In genomic region chr12:76299361-76299906, GRCm38 (mm10) we compare ENCODE assay signal across 22 mouse cellular contexts. TPM values are rescaled to one million over a fixed set of nuclear protein-coding genes. Genes with fewer than 3 reads are reported as not detected.
A peak's percentile ranks its signal among the peaks of the same experiment; 100 is the strongest.
DNase-seq lines count a peak whose midpoint lies in the region; ATAC-seq and TF ChIP-seq lines count a peak whose summit lies in the region.
"Had no signal": no experiment of that assay in that cellular context is flagged by ENCODE, and none has a peak within 500 bp of the region (broad histone marks: within the 10 kb centered on the region; RNA-seq: fewer than 3 reads in every experiment).

No protein-coding gene starts in this region.

- H3K36me3 ChIP-seq in midbrain, embryonic 11.5 days (ENCODE audit: control insufficient read depth, insufficient read depth, low read length), result no peaks in the 10 kb centered on the region; the same call in 1 of the 2 replicates
- peaks cover 33% of the 10 kb centered on the region for H3K36me3 ChIP-seq in midbrain, embryonic 14.5 days (ENCODE audit: control insufficient read depth, insufficient read depth, low read length)
- H3K36me3 ChIP-seq in lung, embryonic 14.5 days (ENCODE audit: insufficient read depth), result peaks cover 76% of the 10 kb centered on the region

- no peak overlapping the region for H3K9ac ChIP-seq in midbrain, embryonic 11.5 days (ENCODE audit: low read length)
- no peak overlapping the region for H3K9ac ChIP-seq in midbrain, embryonic 14.5 days (replicated peaks; ENCODE audit: low read length)
- no peak overlapping the region for H3K9ac ChIP-seq in lung, embryonic 14.5 days
- H3K9ac ChIP-seq: forebrain, embryonic 13.5 days; forebrain, postnatal 0 days; heart, embryonic 12.5 days; hindbrain, embryonic 12.5 days had no signal

- H3K4me3 ChIP-seq in midbrain, embryonic 11.5 days (ENCODE audit: low read depth, low read length), result no peak overlapping the region
- H3K4me3 ChIP-seq in midbrain, embryonic 14.5 days (replicated peaks; ENCODE audit: low read depth, low read length), result no peak overlapping the region
- no peak overlapping the region for H3K4me3 ChIP-seq in lung, embryonic 14.5 days (ENCODE audit: low read depth, low read length)
- no peak overlapping the region for H3K4me3 ChIP-seq in layer of hippocampus, adult 2 months
- H3K4me3 ChIP-seq: embryonic facial prominence, embryonic 10.5 days; forebrain, embryonic 13.5 days; heart, embryonic 12.5 days; hindbrain, embryonic 12.5 days had no signal

- no peaks in the 10 kb centered on the region for H3K9me3 ChIP-seq in midbrain, embryonic 11.5 days (ENCODE audit: control insufficient read depth, low read length)
- H3K9me3 ChIP-seq in midbrain, embryonic 14.5 days (ENCODE audit: control insufficient read depth, low read length), result no peaks in the 10 kb centered on the region
- H3K9me3 ChIP-seq in lung, embryonic 14.5 days (ENCODE audit: low read depth, low read length), result no peaks in the 10 kb centered on the region
- H3K9me3 ChIP-seq: embryonic facial prominence, embryonic 10.5 days; forebrain, embryonic 13.5 days; heart, embryonic 12.5 days; hindbrain, embryonic 12.5 days had no signal

- 93% methylated on average over 9 of the region's 9 CpGs for WGBS in midbrain, embryonic 11.5 days
- 95% methylated on average over 9 of the region's 9 CpGs for WGBS in midbrain, embryonic 14.5 days
- 68% methylated on average over 9 of the region's 9 CpGs for WGBS in lung, embryonic 14.5 days

- no peak overlapping the region for H3K4me2 ChIP-seq in midbrain, embryonic 11.5 days
- no peak overlapping the region for H3K4me2 ChIP-seq in midbrain, embryonic 14.5 days (ENCODE audit: low read length)
- H3K4me2 ChIP-seq in lung, embryonic 14.5 days, result no peak overlapping the region
- H3K4me2 ChIP-seq: forebrain, embryonic 13.5 days; heart, embryonic 12.5 days; hindbrain, embryonic 12.5 days had no signal

- no peak for TF ChIP-seq CTCF in lung, embryonic 14.5 days (IDR thresholded peaks at IDR 0.05; ENCODE audit: low read depth)
- no peak for TF ChIP-seq CTCF in layer of hippocampus, adult 2 months (conservative IDR thresholded peaks at IDR 0.05)

- DNase-seq in midbrain, embryonic 11.5 days (ENCODE audit: low spot score, missing footprints), result peak; percentile 49
- no peak for DNase-seq in midbrain, embryonic 14.5 days
- peak; percentile 39 for DNase-seq in lung, embryonic 14.5 days
- peak; percentile 45 for DNase-seq in lung, postnatal 10 days
- peak; percentile 42 to 81 for DNase-seq in lung, postnatal 4 days
- DNase-seq in layer of hippocampus, adult 2 months (ENCODE audit: low spot score in 2 of 2), result no peak
- DNase-seq in adrenal gland, postnatal 25 days, result no peak
- no peak for DNase-seq in heart, adult 11 months
- DNase-seq: adrenal gland, adult 8-10 months; cerebellum, adult 18-20 months; cerebellum, adult 9-11 months; cerebellum, postnatal 36 days; forebrain, postnatal 0 days; gastrocnemius, postnatal 36 days; heart, adult 18-20 months; heart, postnatal 4 days had no signal

- no peaks in the 10 kb centered on the region for H3K27me3 ChIP-seq in midbrain, embryonic 11.5 days (ENCODE audit: control insufficient read depth, insufficient read depth, low read length)
- no peaks in the 10 kb centered on the region for H3K27me3 ChIP-seq in midbrain, embryonic 14.5 days (ENCODE audit: control insufficient read depth, insufficient read depth, low read length)
- H3K27me3 ChIP-seq in lung, embryonic 14.5 days (ENCODE audit: insufficient read depth, low read length), result no peaks in the 10 kb centered on the region
- H3K27me3 ChIP-seq: forebrain, embryonic 13.5 days; heart, embryonic 12.5 days; hindbrain, embryonic 12.5 days had no signal

- ATAC-seq in midbrain, embryonic 11.5 days (ENCODE audit: low FRiP score), result no peak
- no peak for ATAC-seq in midbrain, embryonic 14.5 days (ENCODE audit: low FRiP score, low TSS enrichment)
- ATAC-seq in lung, embryonic 14.5 days (ENCODE audit: insufficient read depth), result peak; percentile 78
- ATAC-seq: forebrain, embryonic 13.5 days; forebrain, postnatal 0 days; hindbrain, embryonic 16.5 days had no signal

- no peak overlapping the region for H3K27ac ChIP-seq in midbrain, embryonic 11.5 days (ENCODE audit: low read depth, low read length)
- H3K27ac ChIP-seq in midbrain, embryonic 14.5 days (replicated peaks; ENCODE audit: low read depth, low read length), result no peak overlapping the region
- peak overlapping the region; percentile 72 for H3K27ac ChIP-seq in lung, embryonic 14.5 days (ENCODE audit: low read depth)
- no peak overlapping the region for H3K27ac ChIP-seq in layer of hippocampus, adult 2 months
- H3K27ac ChIP-seq: embryonic facial prominence, embryonic 10.5 days; forebrain, embryonic 13.5 days; hindbrain, embryonic 12.5 days had no signal

- H3K4me1 ChIP-seq in midbrain, embryonic 11.5 days (ENCODE audit: control insufficient read depth, insufficient read depth, low read length), result no peaks in the 10 kb centered on the region
- H3K4me1 ChIP-seq in midbrain, embryonic 14.5 days (ENCODE audit: control insufficient read depth, insufficient read depth, low read length), result no peaks in the 10 kb centered on the region
- H3K4me1 ChIP-seq in lung, embryonic 14.5 days (ENCODE audit: insufficient read depth), result no peaks in the 10 kb centered on the region
- H3K4me1 ChIP-seq: embryonic facial prominence, embryonic 10.5 days; hindbrain, embryonic 12.5 days had no signal

RNA-seq across cellular contexts. Expression of gene Akap5, which starts 25.3 kb away (rescaled TPM):
- 4.1 TPM in 2 replicates for polyA plus RNA-seq in midbrain, embryonic 11.5 days (2014; fragmentation: Nextera tagmentation; extraction: Ambion mirVana)
- 8.7 and 8.8 TPM in 2 replicates for polyA plus RNA-seq in midbrain, embryonic 14.5 days (2014; fragmentation: Nextera tagmentation; extraction: Ambion mirVana)
- polyA plus RNA-seq in lung, embryonic 14.5 days (2014; fragmentation: Nextera tagmentation; extraction: Ambion mirVana), result 24.2 and 25.7 TPM in 2 replicates
- 10 to 100 TPM; 61.5 to 63.0 TPM for total RNA-seq in layer of hippocampus, adult 2 months (2021)
- 0.81 and 1.1 TPM in 2 replicates for total RNA-seq in adrenal gland, postnatal 25 days (2021)

RNA-seq across cellular contexts. Expression of gene Mthfd1, which starts 44.3 kb away (rescaled TPM):
- polyA plus RNA-seq in midbrain, embryonic 11.5 days (2014; fragmentation: Nextera tagmentation; extraction: Ambion mirVana), result 62.9 and 63.9 TPM in 2 replicates
- 25.3 and 35.1 TPM in 2 replicates for polyA plus RNA-seq in midbrain, embryonic 14.5 days (2014; fragmentation: Nextera tagmentation; extraction: Ambion mirVana)
- 99.8 and 104 TPM in 2 replicates for polyA plus RNA-seq in lung, embryonic 14.5 days (2014; fragmentation: Nextera tagmentation; extraction: Ambion mirVana)
- total RNA-seq in layer of hippocampus, adult 2 months (2021), result 10 to 100 TPM; 42.6 to 47.5 TPM
- total RNA-seq in adrenal gland, postnatal 25 days (2021), result 54.7 and 64.6 TPM in 2 replicates

RNA-seq across cellular contexts. Expression of gene Tex21, which starts 52.9 kb away (rescaled TPM):
- not detected in 2 replicates for polyA plus RNA-seq in midbrain, embryonic 11.5 days (2014; fragmentation: Nextera tagmentation; extraction: Ambion mirVana)
- polyA plus RNA-seq in midbrain, embryonic 14.5 days (2014; fragmentation: Nextera tagmentation; extraction: Ambion mirVana), result not detected in 2 replicates
- not detected in 2 replicates for polyA plus RNA-seq in lung, embryonic 14.5 days (2014; fragmentation: Nextera tagmentation; extraction: Ambion mirVana)
- total RNA-seq in layer of hippocampus, adult 2 months (2021), result not detected
- total RNA-seq in adrenal gland, postnatal 25 days (2021), result not detected in 2 replicates
- total RNA-seq: adrenal gland, adult 8-10 months; forebrain, postnatal 0 days; gastrocnemius, adult 8-10 months; gastrocnemius, postnatal 36 days; heart, adult 18-20 months; heart, postnatal 4 days had no signal
- polyA plus RNA-seq: embryonic facial prominence, embryonic 10.5 days; forebrain, embryonic 13.5 days; forebrain, postnatal 0 days; hindbrain, embryonic 12.5 days; hindbrain, embryonic 16.5 days had no signal

Comparison
In these comparisons a context has a peak if more than half of its experiments do, and no peak if none do; other contexts are left out.
1. DNase-seq: peak in midbrain, embryonic 11.5 days (single experiment), lung, embryonic 14.5 days (single experiment), lung, postnatal 10 days (single experiment) and lung, postnatal 4 days (2 of 2); none in midbrain, embryonic 14.5 days (single experiment), layer of hippocampus, adult 2 months (0 of 2), adrenal gland, postnatal 25 days (single experiment) and heart, adult 11 months (single experiment).